9 mouse cellular contexts compared by ENCODE assay signal in genomic region chr12:3368771-3369170, GRCm38 (mm10). TPM values are rescaled to one million over a fixed set of nuclear protein-coding genes. Genes with fewer than 3 reads are reported as not detected.
DNase-seq lines count a peak whose midpoint lies in the region; ATAC-seq lines count a peak whose summit lies in the region.
"Had no signal": no experiment of that assay in that cellular context is flagged by ENCODE, and none has a peak within 500 bp of the region (broad histone marks: within the 10 kb centered on the region; RNA-seq: fewer than 3 reads in every experiment).

No protein-coding gene starts in this region.

- DNase-seq in heart, adult 9 months (ENCODE audit: low spot score in 2 of 2) = no peak
- peak; percentile 52 for DNase-seq in brain, adult 2 months (ENCODE audit: low read depth, low spot score)
- no peak for DNase-seq in spleen, adult 12 weeks (ENCODE audit: low spot score)
- no peak for DNase-seq in adrenal gland, postnatal 10 days
- no peak for DNase-seq in heart, adult 8-10 months (ENCODE audit: low spot score)
- DNase-seq: adrenal gland, adult 8-10 months had no signal

- no peak for ATAC-seq in heart, embryonic 16.5 days (replicated peaks; ENCODE audit: extremely low read depth, insufficient read depth, low FRiP score)
- ATAC-seq in forebrain, embryonic 15.5 days (replicated peaks) = no peak
- no peak for ATAC-seq in midbrain, embryonic 12.5 days (ENCODE audit: low FRiP score, low read depth)

- H3K36me3 ChIP-seq in heart, embryonic 16.5 days (ENCODE audit: control insufficient read depth, insufficient read depth) = peaks cover 6% of the 10 kb centered on the region; the same call in 1 of the 2 replicates
- peaks cover 24% of the 10 kb centered on the region for H3K36me3 ChIP-seq in forebrain, embryonic 15.5 days
- peaks cover 22% of the 10 kb centered on the region for H3K36me3 ChIP-seq in midbrain, embryonic 12.5 days

- H3K27me3 ChIP-seq in heart, embryonic 16.5 days (ENCODE audit: control insufficient read depth, insufficient read depth, low read length) = no peaks in the 10 kb centered on the region
- H3K27me3 ChIP-seq in forebrain, embryonic 15.5 days = no peaks in the 10 kb centered on the region
- no peaks in the 10 kb centered on the region for H3K27me3 ChIP-seq in midbrain, embryonic 12.5 days

- peak overlapping the region; percentile 6; the same call in 1 of the 2 replicates for H3K4me2 ChIP-seq in heart, embryonic 16.5 days (ENCODE audit: low read depth, low read length)
- H3K4me2 ChIP-seq in forebrain, embryonic 15.5 days (replicated peaks) = peak overlapping the region; percentile 82
- H3K4me2 ChIP-seq in midbrain, embryonic 12.5 days (replicated peaks) = peak overlapping the region; percentile 86

- whole genome bisulfite sequencing in heart, embryonic 16.5 days = 36% methylated on average over 3 of the region's 3 CpGs
- WGBS in forebrain, embryonic 15.5 days = 16% methylated on average over 3 of the region's 3 CpGs
- 41% methylated on average over 3 of the region's 3 CpGs for WGBS in midbrain, embryonic 12.5 days

- no peak overlapping the region for H3K9ac ChIP-seq in heart, embryonic 16.5 days (ENCODE audit: low read length)
- H3K9ac ChIP-seq in forebrain, embryonic 15.5 days (replicated peaks) = peak overlapping the region; percentile 37
- peak overlapping the region; percentile 44 for H3K9ac ChIP-seq in midbrain, embryonic 12.5 days (replicated peaks)

- no peaks in the 10 kb centered on the region for H3K9me3 ChIP-seq in heart, embryonic 16.5 days (replicated peaks; ENCODE audit: control insufficient read depth, low read length)
- peaks cover 7% of the 10 kb centered on the region; the same call in 1 of the 2 replicates for H3K9me3 ChIP-seq in forebrain, embryonic 15.5 days
- H3K9me3 ChIP-seq in midbrain, embryonic 12.5 days = peaks cover 13% of the 10 kb centered on the region

- H3K4me1 ChIP-seq in heart, embryonic 16.5 days (ENCODE audit: control insufficient read depth, insufficient read depth, low read length) = peaks cover 17% of the 10 kb centered on the region
- H3K4me1 ChIP-seq in forebrain, embryonic 15.5 days = peaks cover 82% of the 10 kb centered on the region
- peaks cover 66% of the 10 kb centered on the region for H3K4me1 ChIP-seq in midbrain, embryonic 12.5 days

- H3K4me3 ChIP-seq in heart, embryonic 16.5 days (ENCODE audit: low read length) = no peak overlapping the region
- peak overlapping the region; percentile 83 for H3K4me3 ChIP-seq in forebrain, embryonic 15.5 days
- peak overlapping the region; percentile 35 for H3K4me3 ChIP-seq in midbrain, embryonic 12.5 days

- H3K27ac ChIP-seq in heart, embryonic 16.5 days (ENCODE audit: low read length) = no peak overlapping the region
- H3K27ac ChIP-seq in forebrain, embryonic 15.5 days (replicated peaks) = peak overlapping the region; percentile 42
- H3K27ac ChIP-seq in midbrain, embryonic 12.5 days (replicated peaks) = peak overlapping the region; percentile 35; the same call in 1 of the 2 replicates

RNA-seq across cellular contexts. Expression of gene Kif3c, which starts 3.8 kb away (rescaled TPM):
- 5.1 and 5.2 TPM in 2 replicates for polyA plus RNA-seq in heart, embryonic 16.5 days (2015; fragmentation: Nextera tagmentation; extraction: Ambion mirVana)
- 104 and 106 TPM in 2 replicates for polyA plus RNA-seq in forebrain, embryonic 15.5 days (2015; fragmentation: Nextera tagmentation; extraction: Ambion mirVana)
- polyA plus RNA-seq in midbrain, embryonic 12.5 days (2016; fragmentation: Nextera tagmentation; extraction: Ambion mirVana) = 58.2 TPM in 2 replicates
- 10 to 100 TPM; 13.2 to 18.5 TPM for total RNA-seq in adrenal gland, postnatal 10 days (2021)
- 1 to 10 TPM; 5.9 to 6.9 (median 6.3) TPM for total RNA-seq in heart, adult 8-10 months (2022)

RNA-seq across cellular contexts. Expression of gene Asxl2, which starts 57.9 kb away (rescaled TPM):
- 15.6 and 16.3 TPM in 2 replicates for polyA plus RNA-seq in heart, embryonic 16.5 days (2015; fragmentation: Nextera tagmentation; extraction: Ambion mirVana)
- polyA plus RNA-seq in forebrain, embryonic 15.5 days (2015; fragmentation: Nextera tagmentation; extraction: Ambion mirVana) = 14.4 and 15.0 TPM in 2 replicates
- 18.2 and 18.5 TPM in 2 replicates for polyA plus RNA-seq in midbrain, embryonic 12.5 days (2016; fragmentation: Nextera tagmentation; extraction: Ambion mirVana)
- total RNA-seq in adrenal gland, postnatal 10 days (2021) = 10 to 100 TPM; 31.6 to 37.7 TPM
- 10 to 100 TPM; 18.3 to 26.2 (median 22.3) TPM for total RNA-seq in heart, adult 8-10 months (2022)

RNA-seq across cellular contexts. Expression of gene Rab10, which starts 59.0 kb away (rescaled TPM):
- 63.1 and 69.6 TPM in 2 replicates for polyA plus RNA-seq in heart, embryonic 16.5 days (2015; fragmentation: Nextera tagmentation; extraction: Ambion mirVana)
- 142 and 149 TPM in 2 replicates for polyA plus RNA-seq in forebrain, embryonic 15.5 days (2015; fragmentation: Nextera tagmentation; extraction: Ambion mirVana)
- 140 and 155 TPM in 2 replicates for polyA plus RNA-seq in midbrain, embryonic 12.5 days (2016; fragmentation: Nextera tagmentation; extraction: Ambion mirVana)
- 100 to 1,000 TPM; 145 to 155 TPM for total RNA-seq in adrenal gland, postnatal 10 days (2021)
- 100 to 1,000 TPM; 114 to 129 (median 122) TPM for total RNA-seq in heart, adult 8-10 months (2022)

Comparison
In these comparisons a context has a peak if more than half of its experiments do, and no peak if none do; other contexts are left out.
1. H3K4me2 ChIP-seq: peak in every context shown above with its lines; median percentile 86 in midbrain, embryonic 12.5 days; 82 in forebrain, embryonic 15.5 days; 6 in heart, embryonic 16.5 days.